Mouse (Mus musculus) layer of hippocampus, adult 2 months (tissue): ENCODE results near the gene Pou3f1. TPM values are rescaled to one million over a fixed set of nuclear protein-coding genes. Genes with fewer than 3 reads are reported as not detected.

Experiments
- DNase-seq, 2 experiments: peaks; one replicate each; pipeline ENCODE4 v3.0.0; 2022; ENCODE audit warnings: low spot score in 2 of 2
- H3K27ac ChIP-seq: fragments of 200-600 bp; 2 replicates; pipeline ENCODE4 v1.8.1; 2022
- H3K4me3 ChIP-seq: fragments of 200-600 bp; 2 replicates; pipeline ENCODE4 v1.8.1; 2022; ENCODE audit warnings: mild to moderate bottlenecking
- CTCF ChIP-seq: fragments of 200-600 bp; conservative IDR thresholded peaks from 2 replicates; pipeline ENCODE4 v1.8.1; 2022; ENCODE audit warnings: antibody characterized with exemption, mild to moderate bottlenecking, moderate library complexity
- long read RNA-seq, 2 experiments: library from polyadenylated mRNA; stranded (forward); transcript quantifications; one replicate each; pipeline ENCODE4 v2.0.0; 2021; ENCODE audit warnings: borderline mapping rate in 2 of 2
- total RNA-seq, 2 experiments: library from RNA; stranded (reverse); gene quantifications; 2 replicates each; pipeline ENCODE4 v1.2.3; 2021

Pou3f1 gene
- total RNA-seq: 10 to 100 TPM; 40.5 to 40.7 TPM
- long read RNA-seq, experiment 1, transcript Pou3f1-201 (1 exons, 3,849 nt): major isoform, 114 of 114 reads
- long read RNA-seq, experiment 1, partial matches to known transcripts: 0 of 114 reads
- long read RNA-seq, experiment 1, other reads (novel, unspliced or antisense): 0 of 114 reads
- long read RNA-seq, experiment 2, transcript Pou3f1-201 (1 exons, 3,849 nt): major isoform, 164 of 164 reads
- long read RNA-seq, experiment 2, partial matches to known transcripts: 0 of 164 reads
- long read RNA-seq, experiment 2, other reads (novel, unspliced or antisense): 0 of 164 reads

- DNase-seq: no peak
- Histone ChIP-seq H3K27ac (peak within 1 kb of the TSS; percentile 69), H3K4me3 (peak within 1 kb of the TSS; percentile 62)
- no peak for TF ChIP-seq CTCF
Observed at GRCm38 (mm10) chr4:124656518-124656853, at the start of gene Pou3f1. Gene Pou3f1, plus strand, starts transcription at chr4:124656807.

GRCm38 (mm10) chr4:124607166-124607565, 49.4 kb upstream of the Pou3f1 start:
- peak; percentile 42 for TF ChIP-seq CTCF
- no peak overlapping the region for H3K4me3 ChIP-seq
- DNase-seq: peak in 1 of 2 experiments; percentile 48
- peak overlapping the region; percentile 61 for H3K27ac ChIP-seq

- no peak for TF ChIP-seq CTCF
- H3K27ac ChIP-seq: no peak overlapping the region
- DNase-seq: no peak
- H3K4me3 ChIP-seq: no peak overlapping the region
Observed at GRCm38 (mm10) chr4:124610066-124610465, 46.5 kb upstream of the Pou3f1 start.

GRCm38 (mm10) chr4:124610703-124611102, 45.9 kb upstream of the Pou3f1 start, which contains the start of gene 3100002H09Rik:
Gene 3100002H09Rik, minus strand, starts transcription at chr4:124610803.
- Histone ChIP-seq H3K27ac (no peak within 1 kb of the TSS), H3K4me3 (no peak within 1 kb of the TSS)
- DNase-seq: no peak
- no peak for TF ChIP-seq CTCF

GRCm38 (mm10) chr4:124611768-124612167, 44.8 kb upstream of the Pou3f1 start:
- no peak for DNase-seq
- TF ChIP-seq CTCF: no peak
- Histone ChIP-seq H3K4me3 (no peak overlapping the region), H3K27ac (no peak overlapping the region)

GRCm38 (mm10) chr4:124614189-124614588, 42.4 kb upstream of the Pou3f1 start:
- H3K27ac ChIP-seq: no peak overlapping the region
- TF ChIP-seq CTCF: no peak
- DNase-seq: no peak
- no peak overlapping the region for H3K4me3 ChIP-seq

GRCm38 (mm10) chr4:124615406-124615960, 41.1 kb upstream of the Pou3f1 start:
- no peak overlapping the region for H3K4me3 ChIP-seq
- TF ChIP-seq CTCF: no peak
- no peak overlapping the region for H3K27ac ChIP-seq
- DNase-seq: no peak

GRCm38 (mm10) chr4:124615986-124616385, 40.6 kb upstream of the Pou3f1 start:
- Histone ChIP-seq H3K4me3 (no peak overlapping the region), H3K27ac (no peak overlapping the region)
- TF ChIP-seq CTCF: no peak
- no peak for DNase-seq

GRCm38 (mm10) chr4:124616636-124617035, 40.0 kb upstream of the Pou3f1 start:
- no peak for TF ChIP-seq CTCF
- Histone ChIP-seq H3K27ac (no peak overlapping the region), H3K4me3 (no peak overlapping the region)
- DNase-seq: no peak

- no peak for TF ChIP-seq CTCF
- Histone ChIP-seq H3K4me3 (no peak overlapping the region), H3K27ac (peak overlapping the region; percentile 32; the same call in 1 of the 2 replicates)
- no peak for DNase-seq
Observed at GRCm38 (mm10) chr4:124618599-124618998, 38.0 kb upstream of the Pou3f1 start.

- DNase-seq: no peak
- no peak for TF ChIP-seq CTCF
- peak overlapping the region; percentile 52 for H3K27ac ChIP-seq
Observed at GRCm38 (mm10) chr4:124621406-124621805, 35.2 kb upstream of the Pou3f1 start.

GRCm38 (mm10) chr4:124622566-124622965, 34.0 kb upstream of the Pou3f1 start:
- TF ChIP-seq CTCF: no peak
- no peak for DNase-seq
- Histone ChIP-seq H3K27ac (no peak overlapping the region), H3K4me3 (no peak overlapping the region)

More at GRCm38 (mm10) chr4:124621406-124621805, 35.2 kb upstream of the Pou3f1 start:
- no peak overlapping the region for H3K4me3 ChIP-seq

GRCm38 (mm10) chr4:124624111-124624581, 32.5 kb upstream of the Pou3f1 start:
- Histone ChIP-seq H3K27ac (peak overlapping the region; percentile 65; the same call in 1 of the 2 replicates), H3K4me3 (no peak overlapping the region)
- no peak for TF ChIP-seq CTCF
- DNase-seq: peak in 1 of 2 experiments; percentile 46

GRCm38 (mm10) chr4:124626836-124627235, 29.8 kb upstream of the Pou3f1 start:
- no peak for DNase-seq
- TF ChIP-seq CTCF: no peak
- H3K27ac ChIP-seq: no peak overlapping the region
- no peak overlapping the region for H3K4me3 ChIP-seq
